Mouse (Mus musculus) cortical plate, adult 2 months (tissue): ENCODE results near the gene Nat8f5.

Source experiments
- CTCF ChIP-seq: fragments of 200-500 bp; IDR thresholded peaks from 2 replicates; pipeline ENCODE4 v1.5.1; 2011; ENCODE audit warnings: mild to moderate bottlenecking, control low read depth, low read length; ENCODE audit not compliant: insufficient read depth; ENCODE audit errors: extremely low read depth
- POLR2A ChIP-seq: fragments of 200-500 bp; IDR thresholded peaks from 2 replicates; pipeline ENCODE4 v1.6.1; 2011; ENCODE audit warnings: mild to moderate bottlenecking, low read length, control low read depth; ENCODE audit not compliant: insufficient read depth; ENCODE audit errors: extremely low read depth

GRCm38 (mm10) chr6:85851062-85851773, 30.4 kb upstream of the Nat8f5 start:
- TF ChIP-seq CTCF, result no peak
- TF ChIP-seq POLR2A, result no peak
